Mouse (Mus musculus) megakaryocyte, embryonic 14.5 days (primary cell): ENCODE data around the gene Tex29. TPM values are rescaled to one million over a fixed set of nuclear protein-coding genes. Genes with fewer than 3 reads are reported as not detected.

Source experiments
- H3K27me3 ChIP-seq: replicated peaks from 2 replicates; pipeline ENCODE3; 2012; ENCODE audit warnings: inconsistent platforms
- H3K36me3 ChIP-seq: replicated peaks from 2 replicates; pipeline ENCODE3; 2012; ENCODE audit warnings: low read length, inconsistent platforms, mixed read lengths
- H3K4me1 ChIP-seq: 2 replicates; pipeline ENCODE4 v1.6.1; 2012; ENCODE audit warnings: inconsistent platforms
- H3K4me3 ChIP-seq: replicated peaks from 2 replicates; pipeline ENCODE3; 2012; ENCODE audit warnings: moderate library complexity, mild to moderate bottlenecking, inconsistent platforms
- H3K9me3 ChIP-seq: 2 replicates; pipeline ENCODE4 v1.6.1; 2012; ENCODE audit warnings: inconsistent platforms
- FLI1 ChIP-seq: IDR thresholded peaks from 2 replicates; pipeline ENCODE4 v1.6.1; 2012; ENCODE audit warnings: low read length, inconsistent platforms, mixed read lengths
- GATA1 ChIP-seq: IDR thresholded peaks from 3 replicates; pipeline ENCODE4 v1.6.1; 2012; ENCODE audit warnings: mixed read lengths, low read length, inconsistent platforms, borderline replicate concordance
- polyA plus RNA-seq: library from polyadenylated mRNA; stranded (reverse); fragments of >175 nt; gene quantifications from 2 replicates; pipeline ENCODE4 v1.2.3, GENCODE M21; 2012; ENCODE audit warnings: low replicate concordance; ENCODE audit not compliant: insufficient read depth

The Tex29 gene
- polyA plus RNA-seq, 1 experiment, result not detected

DNA sequence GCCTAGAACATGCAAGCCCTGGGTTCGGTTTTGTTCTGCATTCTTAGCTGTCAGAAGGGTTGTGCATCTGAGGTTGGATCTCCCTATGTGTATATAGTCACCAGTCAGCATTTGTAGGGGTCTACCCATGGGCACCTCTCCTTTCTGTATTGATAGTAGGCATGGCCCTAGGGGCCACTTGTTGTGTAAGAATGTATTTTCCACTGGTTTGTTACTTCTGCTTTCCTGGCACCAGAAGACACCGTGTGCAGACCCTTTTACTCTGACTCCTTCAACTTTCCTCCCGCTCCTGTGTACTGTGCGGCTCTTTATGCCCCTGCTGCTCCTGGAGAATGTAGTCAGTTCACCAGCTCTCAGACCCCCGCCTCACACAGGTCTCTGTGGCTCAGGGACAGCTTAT lies 32.2 kb upstream of the Tex29 start:
- H3K4me3 ChIP-seq, result no peak overlapping the region
- H3K9me3 ChIP-seq, result no peaks in the 10 kb centered on the region
- TF ChIP-seq FLI1 (no peak), GATA1 (no peak)
- peaks cover 9% of the 10 kb centered on the region; the same call in 1 of the 2 replicates for H3K4me1 ChIP-seq
- H3K36me3 ChIP-seq, result peaks cover 100% of the 10 kb centered on the region
- no peaks in the 10 kb centered on the region for H3K27me3 ChIP-seq

DNA sequence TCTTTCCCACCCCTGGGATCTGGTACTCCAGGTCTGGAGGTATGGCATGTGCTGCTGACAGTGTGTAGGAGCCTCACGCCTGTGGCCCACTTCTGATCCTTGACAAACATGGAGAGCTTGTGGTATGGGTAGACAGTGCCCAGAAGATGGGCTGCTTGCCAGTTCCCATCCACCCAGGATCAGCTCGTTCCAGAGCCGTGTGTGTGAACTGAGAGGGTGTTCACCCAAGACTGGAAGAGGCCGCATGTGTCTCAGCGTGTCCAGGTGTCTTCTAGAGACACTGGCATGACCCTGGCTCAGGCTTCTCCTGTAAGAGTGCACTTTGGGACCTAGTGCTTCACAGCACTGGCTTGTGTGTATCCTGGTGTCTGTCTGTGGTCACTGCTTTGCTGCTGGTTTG lies 29.8 kb upstream of the Tex29 start:
- Histone ChIP-seq H3K27me3 (no peaks in the 10 kb centered on the region), H3K9me3 (no peaks in the 10 kb centered on the region), H3K4me3 (no peak overlapping the region), H3K36me3 (peaks cover 100% of the 10 kb centered on the region), H3K4me1 (peaks cover 12% of the 10 kb centered on the region)
- TF ChIP-seq GATA1 (no peak), FLI1 (no peak)

GRCm38 (mm10) chr8:11813801-11814200 lies 26.5 kb upstream of the Tex29 start:
- no peak for TF ChIP-seq FLI1
- TF ChIP-seq GATA1, result no peak
- Histone ChIP-seq H3K4me3 (no peak overlapping the region), H3K4me1 (peaks cover 17% of the 10 kb centered on the region), H3K27me3 (no peaks in the 10 kb centered on the region), H3K36me3 (peaks cover 100% of the 10 kb centered on the region), H3K9me3 (no peaks in the 10 kb centered on the region)

- Histone ChIP-seq H3K9me3 (no peaks in the 10 kb centered on the region), H3K4me1 (peaks cover 24% of the 10 kb centered on the region), H3K4me3 (no peak overlapping the region), H3K36me3 (peaks cover 100% of the 10 kb centered on the region), H3K27me3 (no peaks in the 10 kb centered on the region)
- TF ChIP-seq FLI1 (no peak), GATA1 (no peak)
Measured at GRCm38 (mm10) chr8:11815206-11815605, 25.1 kb upstream of the Tex29 start.

- no peaks in the 10 kb centered on the region for H3K27me3 ChIP-seq
- no peak overlapping the region for H3K4me3 ChIP-seq
- H3K36me3 ChIP-seq, result peaks cover 100% of the 10 kb centered on the region
- H3K9me3 ChIP-seq, result no peaks in the 10 kb centered on the region
- peaks cover 18% of the 10 kb centered on the region; the same call in 1 of the 2 replicates for H3K4me1 ChIP-seq
- TF ChIP-seq FLI1 (no peak), GATA1 (no peak)
Measured at GRCm38 (mm10) chr8:11820136-11820535, 20.1 kb upstream of the Tex29 start.

DNA sequence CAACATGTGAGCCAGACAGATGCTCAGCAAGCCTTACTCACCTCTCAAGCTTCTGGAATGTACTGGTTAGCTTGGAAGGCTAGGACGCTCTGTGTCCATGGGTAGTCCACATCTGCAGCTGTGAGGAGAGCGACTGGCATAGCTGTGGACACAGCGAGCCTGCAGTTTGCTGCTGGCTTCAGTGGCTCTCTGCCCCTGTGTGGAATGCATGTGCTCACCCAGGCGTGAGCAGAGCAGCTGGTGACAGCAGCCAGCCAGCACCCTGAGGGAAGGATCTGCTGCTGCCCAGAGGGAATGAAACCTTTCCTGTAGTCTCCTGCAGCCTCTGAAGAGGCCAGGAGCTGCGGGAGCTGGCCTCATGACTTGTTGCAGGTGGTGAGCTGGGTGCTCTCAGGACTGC lies 19.7 kb upstream of the Tex29 start:
- H3K9me3 ChIP-seq, result no peaks in the 10 kb centered on the region
- TF ChIP-seq FLI1 (no peak), GATA1 (no peak)

GRCm38 (mm10) chr8:11821451-11822206 lies 18.6 kb upstream of the Tex29 start:
- Histone ChIP-seq H3K36me3 (peaks cover 100% of the 10 kb centered on the region), H3K4me3 (no peak overlapping the region), H3K27me3 (no peaks in the 10 kb centered on the region), H3K4me1 (peaks cover 18% of the 10 kb centered on the region; the same call in 1 of the 2 replicates), H3K9me3 (no peaks in the 10 kb centered on the region)
- TF ChIP-seq FLI1 (no peak), GATA1 (no peak)

More for the DNA sequence above, 19.7 kb upstream of the Tex29 start:
- H3K4me3 ChIP-seq, result no peak overlapping the region
- H3K27me3 ChIP-seq, result no peaks in the 10 kb centered on the region
- peaks cover 100% of the 10 kb centered on the region for H3K36me3 ChIP-seq
- peaks cover 18% of the 10 kb centered on the region; the same call in 1 of the 2 replicates for H3K4me1 ChIP-seq

- TF ChIP-seq FLI1 (no peak), GATA1 (no peak)
- Histone ChIP-seq H3K4me3 (no peak overlapping the region), H3K9me3 (no peaks in the 10 kb centered on the region), H3K27me3 (no peaks in the 10 kb centered on the region), H3K4me1 (peaks cover 18% of the 10 kb centered on the region; the same call in 1 of the 2 replicates), H3K36me3 (peaks cover 100% of the 10 kb centered on the region)
Measured at GRCm38 (mm10) chr8:11822550-11823060, 17.7 kb upstream of the Tex29 start.

DNA sequence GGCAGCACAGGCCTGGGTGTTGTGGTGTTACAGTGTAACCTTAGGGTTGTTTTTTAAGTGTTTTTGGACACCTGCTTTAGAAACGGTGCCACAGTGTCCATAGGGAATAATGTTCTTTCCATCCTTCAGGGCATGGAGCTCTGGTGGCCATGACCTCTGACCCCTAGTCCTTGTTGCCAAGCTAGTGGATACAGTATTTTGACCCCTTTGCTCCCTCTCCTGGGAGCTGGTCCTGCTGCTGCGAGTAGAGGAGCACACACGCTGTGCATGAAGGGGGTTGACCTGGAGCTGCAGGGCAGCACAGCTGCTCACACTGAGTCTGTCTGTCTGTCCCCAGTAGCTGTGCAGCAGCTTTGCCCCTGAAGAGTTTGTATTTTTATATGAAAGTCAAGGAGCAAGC lies 14.5 kb upstream of the Tex29 start:
- Histone ChIP-seq H3K36me3 (peaks cover 100% of the 10 kb centered on the region), H3K4me1 (peaks cover 25% of the 10 kb centered on the region), H3K27me3 (no peaks in the 10 kb centered on the region), H3K9me3 (no peaks in the 10 kb centered on the region), H3K4me3 (no peak overlapping the region)
- TF ChIP-seq GATA1, result no peak
- TF ChIP-seq FLI1, result no peak

DNA sequence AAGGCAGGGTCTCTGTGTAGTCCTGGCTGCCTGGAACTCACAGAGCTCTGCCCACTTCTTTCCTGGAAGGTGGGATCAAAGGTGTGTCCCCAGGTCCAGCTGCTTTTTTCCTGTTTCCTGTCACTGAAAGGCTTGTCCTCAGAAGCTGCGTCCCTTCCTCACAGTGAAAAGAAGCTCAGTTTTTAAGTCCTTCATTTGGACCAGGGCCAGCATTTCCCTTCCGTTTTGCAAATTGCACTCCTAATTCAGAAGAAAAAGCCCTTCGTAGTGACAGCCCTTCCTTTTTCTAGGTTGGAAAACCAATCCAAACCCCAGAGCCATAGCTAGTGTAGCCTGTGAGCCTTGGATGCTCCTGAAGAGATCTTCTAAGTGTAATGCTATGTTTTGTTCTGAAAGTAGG lies 13.0 kb upstream of the Tex29 start:
- Histone ChIP-seq H3K4me3 (no peak overlapping the region), H3K4me1 (peaks cover 40% of the 10 kb centered on the region), H3K36me3 (peaks cover 100% of the 10 kb centered on the region), H3K9me3 (no peaks in the 10 kb centered on the region), H3K27me3 (no peaks in the 10 kb centered on the region)
- TF ChIP-seq FLI1, result no peak
- TF ChIP-seq GATA1, result no peak
